Mouse (Mus musculus) liver (tissue): ENCODE data around the gene Olfr685.

Experiments
- DNase-seq: peaks from one replicate; pipeline ENCODE4 v3.0.0-alpha.2; 2020; ENCODE audit warnings: mixed read lengths

Olfr685 gene

GRCm38 (mm10) chr7:105185912-105186311 is at the start of gene Olfr685:
Olfr685 (minus strand) TSS chr7:105186012.
- no peak for DNase-seq

DNA sequence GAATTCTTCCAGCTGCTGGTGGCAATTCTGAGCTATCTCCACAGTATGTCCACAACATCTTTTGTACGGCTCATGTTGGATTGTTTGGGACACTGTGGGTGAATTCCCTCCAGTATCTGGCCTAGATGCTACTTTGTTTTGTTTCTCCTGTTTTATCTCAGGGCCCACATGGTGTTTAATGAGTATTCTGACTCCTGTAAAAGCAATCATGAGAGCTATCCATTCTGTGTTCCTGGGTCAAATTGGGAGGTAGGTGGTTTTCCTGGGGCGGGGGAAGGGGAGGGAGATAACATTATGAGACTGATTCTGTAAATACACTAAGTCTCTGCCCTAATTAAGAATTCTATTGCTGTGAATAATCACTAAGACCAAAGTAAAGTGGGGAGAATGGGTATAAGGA is 43.6 kb upstream of the Olfr685 start:
- no peak for DNase-seq

GRCm38 (mm10) chr7:105228138-105228537 is 42.3 kb upstream of the Olfr685 start:
- DNase-seq = no peak

- no peak for DNase-seq
Observed at GRCm38 (mm10) chr7:105226703-105227102, 40.9 kb upstream of the Olfr685 start.

GRCm38 (mm10) chr7:105226072-105226471 is 40.3 kb upstream of the Olfr685 start:
- peak; percentile 7 for DNase-seq

DNA sequence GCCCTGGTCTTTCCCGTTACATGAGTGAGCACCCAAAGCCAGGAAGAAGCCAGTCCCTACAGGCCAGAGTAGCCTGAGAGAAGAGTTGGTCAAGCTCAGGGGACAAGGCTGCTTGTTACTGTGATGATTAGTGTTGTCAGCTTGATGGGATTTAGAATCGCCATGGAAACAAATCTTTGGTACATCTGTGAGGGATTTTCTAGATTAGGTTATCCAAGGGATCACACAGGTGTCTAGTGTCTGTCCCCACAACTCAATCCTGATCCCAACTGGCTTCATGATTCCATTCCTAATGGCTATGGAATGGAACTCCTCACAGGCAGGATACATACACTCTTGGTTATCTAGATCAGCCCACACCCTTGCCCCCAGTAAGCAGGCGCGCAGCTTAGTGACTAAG is 32.5 kb upstream of the Olfr685 start:
- no peak for DNase-seq

DNA sequence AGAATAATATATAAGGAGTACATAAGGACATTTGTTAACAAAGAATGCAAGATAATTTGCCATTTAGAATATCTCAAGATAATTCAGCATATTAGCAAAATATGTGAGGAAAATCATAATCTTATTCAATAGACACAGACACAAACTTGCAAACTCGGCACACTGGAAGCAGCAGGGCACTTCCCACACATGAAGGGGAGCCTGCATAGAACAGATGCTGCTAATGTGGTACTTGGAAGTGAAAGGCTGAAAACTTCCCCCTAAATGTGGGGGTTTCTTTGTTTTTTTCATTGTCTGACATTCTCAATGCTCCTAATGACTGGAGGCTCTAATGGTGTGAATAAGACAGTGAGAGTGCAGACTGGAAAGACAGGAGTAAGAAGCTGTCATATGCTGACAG is 28.9 kb upstream of the Olfr685 start:
- DNase-seq = no peak

GRCm38 (mm10) chr7:105207385-105207784 is 21.6 kb upstream of the Olfr685 start, which contains the start of gene Olfr686:
Olfr686 (minus strand) TSS chr7:105207485.
- DNase-seq = no peak

- no peak for DNase-seq
Observed at GRCm38 (mm10) chr7:105170773-105171172, 15.0 kb downstream of the Olfr685 start.

GRCm38 (mm10) chr7:105163553-105163952 is 22.3 kb downstream of the Olfr685 start, which contains the start of gene Olfr684:
Olfr684 (minus strand) TSS chr7:105163653.
- no peak for DNase-seq

DNA sequence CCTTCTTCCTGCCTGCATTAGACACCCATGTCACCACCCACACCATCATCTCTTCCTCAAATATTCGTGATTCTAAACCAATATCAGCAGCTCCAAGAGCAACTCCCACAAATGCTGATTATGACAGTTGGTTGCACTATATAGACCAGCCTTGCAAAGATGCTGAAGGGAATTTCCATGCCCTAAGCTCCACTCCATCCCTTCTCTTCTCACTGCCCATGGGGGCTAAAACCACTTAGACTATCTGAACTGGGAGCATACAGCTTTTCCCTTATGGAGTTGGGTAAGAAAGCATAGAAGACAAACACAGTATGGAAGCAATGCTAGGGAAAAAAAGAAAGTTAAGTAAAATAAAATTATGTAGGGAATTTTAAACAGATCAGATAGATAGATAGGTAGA is 38.9 kb downstream of the Olfr685 start, which contains the start of gene Olfr683:
Olfr683 (minus strand) TSS at position 101 of the 400 bp plus-strand sequence.
- DNase-seq = no peak

GRCm38 (mm10) chr7:105141275-105141674 is 44.5 kb downstream of the Olfr685 start:
- DNase-seq = no peak
